Mouse (Mus musculus) stomach, postnatal 0 days (tissue): ENCODE results near the gene Fbrsl1.

Experiments used
- CTCF ChIP-seq: IDR thresholded peaks from 2 replicates; pipeline ENCODE4 v1.5.1; 2016; ENCODE audit warnings: antibody characterized with exemption, low read depth, mild to moderate bottlenecking, moderate library complexity
- EP300 ChIP-seq: optimal IDR thresholded peaks from 2 replicates; pipeline ENCODE3; 2016; ENCODE audit warnings: antibody characterized with exemption

DNA sequence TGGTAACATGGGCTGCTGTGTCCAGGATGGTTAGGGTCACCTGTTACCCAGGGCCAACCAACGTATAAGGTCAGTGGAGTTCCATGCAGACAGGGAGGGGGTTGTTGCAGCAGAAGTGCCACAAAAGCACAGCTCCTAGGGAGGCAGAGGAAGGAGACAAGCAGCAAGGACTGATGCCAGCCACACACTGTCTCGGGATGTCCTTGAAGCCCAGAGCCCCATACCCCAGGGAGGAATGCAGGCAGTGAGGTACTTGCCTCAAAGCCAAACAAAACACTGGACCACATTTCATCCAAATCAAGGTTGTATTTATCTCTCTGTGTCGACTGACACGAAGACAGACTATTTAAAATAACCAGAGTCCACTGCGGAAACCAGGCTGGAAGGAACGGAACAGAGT, 86.8 kb downstream of the Fbrsl1 start:
- TF ChIP-seq CTCF = no peak
- TF ChIP-seq EP300 = no peak
